Mouse (Mus musculus): ENCODE measurements around the gene Olfr702. TPM values are rescaled to one million over a fixed set of nuclear protein-coding genes. Genes with fewer than 3 reads are reported as not detected.

The Olfr702 gene
- total and polyA plus RNA-seq, 3 experiments = not detected

GRCm38 (mm10) chr7:106818414-106818813, 15.3 kb downstream of the Olfr702 start:
- H3K36me3 ChIP-seq (ENCODE audit: control insufficient read depth in 1 of 2, insufficient read depth in 2 of 2, low read length in 2 of 2) = no peaks in the 10 kb centered on the region
- no peak for TF ChIP-seq NELFE (IDR thresholded peaks at IDR 0.05; ENCODE audit: low read depth, low read length)
- no peak for TF ChIP-seq MEF2A (IDR thresholded peaks at IDR 0.05; ENCODE audit: extremely low read depth, insufficient replicate concordance, low read depth, low read length, poor library complexity, severe bottlenecking)
- TF ChIP-seq EP300 (IDR thresholded peaks at IDR 0.05; ENCODE audit: low read depth in 1 of 2, low read length in 2 of 2) = no peak
- no peak for TF ChIP-seq GABPA (IDR thresholded peaks at IDR 0.05; ENCODE audit: low read depth, low read length)
- TF ChIP-seq MAX (IDR thresholded peaks at IDR 0.05; ENCODE audit: low read length) = no peak
- no peak for TF ChIP-seq CHD2 (IDR thresholded peaks at IDR 0.05; ENCODE audit: low read length)
- TF ChIP-seq TBP (IDR thresholded peaks at IDR 0.05; ENCODE audit: low read depth, low read length) = no peak
- TF ChIP-seq KAT2A (conservative IDR thresholded peaks at IDR 0.05; ENCODE audit: low read depth, low read length) = no peak
- TF ChIP-seq ELF1 (IDR thresholded peaks at IDR 0.05; ENCODE audit: low read depth, low read length) = no peak
- no peak for TF ChIP-seq ETS1 (IDR thresholded peaks at IDR 0.05; ENCODE audit: low read depth, low read length)
- no peak for TF ChIP-seq POLR2A (IDR thresholded peaks at IDR 0.05; ENCODE audit: control insufficient read depth in 1 of 2, insufficient read depth in 1 of 2, low read depth in 1 of 2, low read length in 2 of 2, poor library complexity in 1 of 2)
- no peak for TF ChIP-seq UBTF (IDR thresholded peaks at IDR 0.05; ENCODE audit: borderline replicate concordance, insufficient read depth, low read depth, low read length)
- TF ChIP-seq HCFC1 (IDR thresholded peaks at IDR 0.05; ENCODE audit: low read depth, low read length) = no peak
- TF ChIP-seq RCOR1 (IDR thresholded peaks at IDR 0.05; ENCODE audit: low read depth, low read length) = no peak
- TF ChIP-seq ZKSCAN1 (IDR thresholded peaks at IDR 0.05; ENCODE audit: low read depth, low read length) = no peak
- no peak for TF ChIP-seq BHLHE40 (IDR thresholded peaks at IDR 0.05; ENCODE audit: borderline replicate concordance, low read depth, low read length)
- TF ChIP-seq MYB (IDR thresholded peaks at IDR 0.05; ENCODE audit: low read depth, low read length) = no peak
- H3K9ac ChIP-seq (ENCODE audit: control insufficient read depth, low read depth, low read length, poor library complexity, severe bottlenecking) = no peak overlapping the region
- H3K79me2 ChIP-seq (ENCODE audit: control insufficient read depth, insufficient read depth, low read length, poor library complexity) = no peaks in the 10 kb centered on the region
- no peak for DNase-seq (ENCODE audit: low read depth, low spot score)
- H3K27me3 ChIP-seq (ENCODE audit: control insufficient read depth in 1 of 2, insufficient read depth in 2 of 2, low read length in 2 of 2) = no peaks in the 10 kb centered on the region
- H3K4me1 ChIP-seq (ENCODE audit: control insufficient read depth in 1 of 2, insufficient read depth in 2 of 2, low read length in 2 of 2) = no peaks in the 10 kb centered on the region
- no peaks in the 10 kb centered on the region for H3K9me3 ChIP-seq (replicated peaks; ENCODE audit: insufficient read depth, low read length)
- H3K4me3 ChIP-seq (ENCODE audit: control insufficient read depth in 1 of 2, insufficient read depth in 1 of 2, low read depth in 2 of 2, low read length in 2 of 2) = no peak overlapping the region
- H3K27ac ChIP-seq (ENCODE audit: control insufficient read depth, low read depth, low read length) = no peak overlapping the region

GRCm38 (mm10) chr7:106815775-106816174, 17.9 kb downstream of the Olfr702 start:
- H3K9ac ChIP-seq (ENCODE audit: control insufficient read depth, low read depth, low read length, poor library complexity, severe bottlenecking) = no peak overlapping the region
- no peaks in the 10 kb centered on the region for H3K36me3 ChIP-seq (ENCODE audit: control insufficient read depth in 1 of 2, insufficient read depth in 2 of 2, low read length in 2 of 2)
- no peaks in the 10 kb centered on the region for H3K9me3 ChIP-seq (replicated peaks; ENCODE audit: insufficient read depth, low read length)
- H3K79me2 ChIP-seq (ENCODE audit: control insufficient read depth, insufficient read depth, low read length, poor library complexity) = no peaks in the 10 kb centered on the region
- H3K4me3 ChIP-seq (ENCODE audit: control insufficient read depth in 1 of 2, insufficient read depth in 1 of 2, low read depth in 2 of 2, low read length in 2 of 2) = no peak overlapping the region
- no peaks in the 10 kb centered on the region for H3K27me3 ChIP-seq (ENCODE audit: control insufficient read depth in 1 of 2, insufficient read depth in 2 of 2, low read length in 2 of 2)
- no peak overlapping the region for H3K27ac ChIP-seq (ENCODE audit: control insufficient read depth, low read depth, low read length)
- peak; percentile 37 for DNase-seq (ENCODE audit: low read depth, low spot score)
- TF ChIP-seq RAD21 (IDR thresholded peaks at IDR 0.05; ENCODE audit: low read depth, low read length) = peak; percentile 58
- peak; percentile 12 to 60 (median 19); a peak in 2 of 6 replicates for TF ChIP-seq CTCF (IDR thresholded peaks at IDR 0.05 in 2 of 3, conservative IDR thresholded peaks at IDR 0.05 in 1 of 3; ENCODE audit: control insufficient read depth in 1 of 3, insufficient read depth in 1 of 3, low read depth in 2 of 3, low read length in 3 of 3, poor library complexity in 1 of 3, severe bottlenecking in 1 of 3)
- TF ChIP-seq SMC3 (IDR thresholded peaks at IDR 0.05; ENCODE audit: low read depth, low read length) = peak; percentile 67
- no peak for TF ChIP-seq MAZ (IDR thresholded peaks at IDR 0.05; ENCODE audit: low read depth, low read length)
- no peak for TF ChIP-seq POLR2AphosphoS5 (IDR thresholded peaks at IDR 0.05; ENCODE audit: borderline replicate concordance, low read depth, low read length)
- TF ChIP-seq ZC3H11A (IDR thresholded peaks at IDR 0.05; ENCODE audit: low read depth, low read length) = peak; percentile 46; the same call in 1 of the 2 replicates
- TF ChIP-seq GABPA (IDR thresholded peaks at IDR 0.05; ENCODE audit: low read depth, low read length) = no peak
- H3K4me1 ChIP-seq (ENCODE audit: control insufficient read depth in 1 of 2, insufficient read depth in 2 of 2, low read length in 2 of 2) = no peaks in the 10 kb centered on the region

Measured in MEL (cell line).